Mouse (Mus musculus) E14TG2a.4 (cell line): Measurements from ENCODE around the gene Trim62.

Experiments used
- CTCF ChIP-seq: conservative IDR thresholded peaks from 2 replicates; pipeline ENCODE4 v1.5.1; 2014; ENCODE audit warnings: low read length
- NANOG ChIP-seq: IDR thresholded peaks from 2 replicates; pipeline ENCODE4 v1.6.1; 2014; ENCODE audit warnings: borderline replicate concordance, low read length, mixed read lengths
- POU5F1 ChIP-seq: IDR thresholded peaks from 2 replicates; pipeline ENCODE4 v1.6.1; 2014; ENCODE audit warnings: low read length, borderline replicate concordance

- TF ChIP-seq CTCF (no peak), NANOG (no peak), POU5F1 (no peak)
Observed at GRCm38 (mm10) chr4:128853117-128853516, 30.3 kb upstream of the Trim62 start.
